Mouse (Mus musculus) ovary, postnatal 14 days (tissue): ENCODE measurements at regions not wholly inside any gene's neighbourhood (a gene's known extent, or its start where the extent isn't known, plus 50 kb on each side); places are given as distances from the start of the nearest gene placed in this dataset.
A peak's percentile ranks its signal among the peaks of the same experiment; 100 is the strongest.
"Not testable (repeated sequence)": the region's sequence is repeated elsewhere in the genome, so short reads cannot be mapped to it uniquely, and the experiment has no call there.

Experiments
- DNase-seq: peaks from one replicate; pipeline ENCODE4 v3.0.0; 2022; ENCODE audit warnings: low spot score

DNA sequence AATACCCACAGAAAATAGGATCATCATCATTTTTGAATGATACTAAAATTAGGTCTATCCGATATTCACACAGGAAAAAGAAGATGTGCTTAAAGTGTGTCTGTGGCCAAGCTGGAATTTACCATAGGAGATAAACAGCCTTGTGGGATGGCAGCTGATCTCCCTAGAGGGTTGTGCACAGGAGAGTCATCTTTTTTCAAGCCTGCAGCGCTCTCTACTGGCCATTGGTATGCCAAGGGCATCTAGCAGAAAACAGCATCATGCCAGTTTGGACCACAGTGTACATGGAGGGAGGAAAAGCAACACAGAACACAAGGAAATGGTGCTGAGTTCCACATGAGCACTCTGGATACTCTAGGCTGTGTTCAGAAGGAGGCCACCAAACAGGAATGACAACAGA lies 74.1 kb upstream of the Diaph3 start:
- peak; percentile 55 for DNase-seq

- no peak for DNase-seq
Measured at GRCm38 (mm10) chr14:87217042-87217441, 76.0 kb upstream of the Diaph3 start.

DNA sequence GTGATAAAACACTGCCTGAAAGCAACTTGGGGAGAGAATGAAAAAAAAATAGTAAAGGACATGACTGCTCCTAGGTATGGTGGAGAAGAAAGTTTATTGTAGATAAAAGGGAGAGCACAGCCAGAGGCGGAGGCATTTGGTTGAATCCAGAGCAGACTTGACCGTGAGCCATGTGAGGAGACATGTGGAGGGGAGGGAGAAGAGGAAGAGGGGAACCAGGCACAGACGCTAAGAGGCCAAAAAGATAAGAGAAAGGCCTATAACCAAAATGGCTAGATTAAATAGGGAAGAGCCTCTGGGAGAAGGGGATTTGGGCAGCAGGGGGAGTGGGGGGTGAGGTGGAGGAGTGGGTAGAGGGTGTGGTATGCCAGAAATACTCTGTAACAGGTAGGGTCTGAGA lies 78.9 kb upstream of the Diaph3 start:
- DNase-seq: no peak

DNA sequence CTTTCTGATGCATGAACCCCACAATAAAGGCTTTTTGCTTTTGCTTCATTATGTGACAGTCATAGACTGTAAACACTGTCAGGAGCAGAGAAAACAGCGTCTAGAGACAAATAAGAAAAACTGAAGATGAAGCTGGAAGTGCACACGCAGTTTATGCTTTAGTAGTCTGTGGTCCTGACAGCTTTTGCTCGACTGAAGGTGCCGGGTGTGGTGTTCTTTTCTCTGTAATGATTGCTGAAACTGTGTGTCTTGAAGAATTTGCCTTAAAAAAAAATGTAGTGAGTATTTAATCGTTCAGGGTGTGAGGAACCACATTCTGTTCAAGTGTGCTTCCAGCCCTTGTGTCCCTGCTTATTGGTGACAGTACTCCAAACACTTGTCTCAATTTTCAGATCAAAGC lies 83.8 kb upstream of the Diaph3 start:
- no peak for DNase-seq

- no peak for DNase-seq
Measured at GRCm38 (mm10) chr14:87249258-87249657, 108.2 kb upstream of the Diaph3 start.

DNA sequence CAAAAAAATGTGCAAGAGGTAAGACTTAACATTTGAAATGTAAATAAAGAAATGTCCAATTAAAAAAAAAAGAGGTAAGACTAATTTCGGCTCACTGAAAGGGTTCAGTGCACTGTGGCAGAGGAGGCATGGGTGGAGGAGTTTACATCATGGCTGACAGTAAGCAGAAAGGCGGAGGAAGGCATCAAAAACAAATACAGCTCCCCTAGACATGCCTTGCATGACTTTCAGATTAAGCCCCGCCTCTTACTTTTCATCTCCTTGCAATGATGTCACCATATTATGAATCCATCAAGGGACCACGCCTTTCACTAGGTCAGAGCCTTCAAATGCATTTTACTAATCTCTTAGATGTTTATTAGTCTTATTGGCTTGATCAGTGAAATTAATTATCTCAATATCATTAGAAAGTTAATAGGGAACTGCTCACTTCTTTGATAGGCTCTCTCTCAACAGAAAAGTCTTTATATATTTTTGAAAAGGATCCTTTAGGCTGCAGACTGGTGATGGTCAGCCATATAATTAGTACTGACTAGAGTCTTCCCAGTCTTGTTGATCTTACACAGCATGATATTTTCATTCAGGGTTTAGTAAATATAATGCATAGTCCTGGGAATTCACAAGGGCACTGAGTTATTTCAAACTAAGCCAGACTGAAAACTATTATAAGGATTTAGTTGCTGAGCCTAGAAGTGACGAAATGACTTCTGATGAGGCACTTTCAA lies 114.6 kb upstream of the Diaph3 start:
- no peak for DNase-seq

- no peak for DNase-seq
Measured at GRCm38 (mm10) chr14:87261726-87262125, 120.7 kb upstream of the Diaph3 start.

DNA sequence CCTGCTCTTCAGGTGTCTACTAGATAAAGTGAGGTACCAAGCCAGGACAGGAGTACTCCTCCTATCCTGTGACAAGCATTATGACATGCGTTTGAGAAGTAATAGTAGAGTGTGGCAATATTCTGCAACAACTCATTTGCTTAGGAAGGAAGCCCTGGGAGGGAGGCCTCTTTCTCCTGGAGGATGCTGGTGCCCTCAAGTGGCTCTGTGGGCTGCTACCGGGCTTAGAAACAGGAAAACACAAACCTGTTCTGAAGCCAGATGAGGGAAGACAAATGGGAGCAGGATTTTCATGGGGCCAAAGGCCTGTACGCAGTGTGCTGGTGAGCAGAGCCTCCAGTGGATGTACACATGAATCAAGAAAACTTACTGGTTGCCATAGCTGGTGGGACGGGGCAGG lies 123.8 kb upstream of the Diaph3 start:
- no peak for DNase-seq

GRCm38 (mm10) chr14:87266309-87266708 lies 125.3 kb upstream of the Diaph3 start:
- no peak for DNase-seq

DNA sequence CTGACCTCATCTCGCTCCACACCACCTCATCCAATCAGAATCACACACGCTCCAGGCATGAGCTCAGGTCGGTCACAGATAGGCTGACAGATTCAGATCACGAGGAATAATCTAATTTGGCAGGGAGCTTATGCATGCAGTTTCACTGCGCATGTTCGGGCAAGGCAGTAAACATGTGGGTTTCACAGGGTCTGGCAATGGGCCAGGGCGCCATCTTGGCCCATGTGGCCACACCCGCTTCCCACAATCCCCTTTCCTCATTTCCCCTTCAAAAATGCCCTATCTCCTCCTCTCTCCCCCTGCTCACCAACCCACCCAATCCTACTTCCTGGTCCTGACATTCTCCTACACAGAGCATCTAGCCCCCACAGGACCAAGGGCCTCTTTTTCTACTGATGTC lies 127.2 kb upstream of the Tdrd3 start:
- not testable (repeated sequence) for DNase-seq

- DNase-seq: no peak
Measured at GRCm38 (mm10) chr14:87289708-87290243, 126.7 kb upstream of the Tdrd3 start.

DNA sequence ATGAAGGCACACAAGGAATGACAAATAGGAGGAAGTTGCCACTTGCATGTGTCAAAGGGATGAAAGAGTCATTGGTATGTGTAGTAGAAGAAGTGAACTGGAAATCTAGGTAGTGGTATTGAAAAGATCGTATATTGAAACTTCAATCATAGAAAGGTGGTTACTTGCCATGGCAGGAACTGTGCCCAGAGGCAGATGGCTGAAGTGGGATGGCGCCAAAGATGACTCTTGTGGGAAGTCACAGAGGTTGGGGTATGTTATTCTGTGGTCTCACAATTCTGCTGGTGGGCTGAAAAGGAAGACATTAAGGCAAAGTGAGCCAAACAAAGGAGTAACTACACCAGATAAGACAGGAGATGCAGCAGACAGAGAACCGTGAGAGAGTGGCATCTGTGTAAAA lies 121.2 kb upstream of the Tdrd3 start:
- no peak for DNase-seq

- DNase-seq: no peak
Measured at GRCm38 (mm10) chr14:87297160-87297559, 119.3 kb upstream of the Tdrd3 start.

DNA sequence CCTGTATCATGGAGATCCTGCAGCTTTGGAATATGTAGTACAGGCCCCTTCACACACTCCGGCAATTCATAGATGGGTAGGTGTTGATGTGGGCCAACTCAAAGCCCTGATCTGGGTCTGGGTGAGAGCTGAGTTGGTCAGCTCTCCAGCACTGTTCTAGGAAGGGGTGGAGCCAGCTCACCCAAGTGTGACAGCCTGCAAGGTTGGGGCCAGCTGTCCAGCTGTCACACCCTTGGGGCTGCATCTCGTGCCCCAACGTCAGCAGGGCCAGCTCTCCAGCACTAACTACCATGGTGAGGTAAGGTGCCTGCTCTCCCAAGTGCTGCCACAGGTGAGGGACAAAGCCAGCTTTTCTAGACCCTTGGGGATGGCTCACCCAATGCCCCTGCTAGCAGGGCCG lies 115.6 kb upstream of the Tdrd3 start:
- DNase-seq: no peak

DNA sequence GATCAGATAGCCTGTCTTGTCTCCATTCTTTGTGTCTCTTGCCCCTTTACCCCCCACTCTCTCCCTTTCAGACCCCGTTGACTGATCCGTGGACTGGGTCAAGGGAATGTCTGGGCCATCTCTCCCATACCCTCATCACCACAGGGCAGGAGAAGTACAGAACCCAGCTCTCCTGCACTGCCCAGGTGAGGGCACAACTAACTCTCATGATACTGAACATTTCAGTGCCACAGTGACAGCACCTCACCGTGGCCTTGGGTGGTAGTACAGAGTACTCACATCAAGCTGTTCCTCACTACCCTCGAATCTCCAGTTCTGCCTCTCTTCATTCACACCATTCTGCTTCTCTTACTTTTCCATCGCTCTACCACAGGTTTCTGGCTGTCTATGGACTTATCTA lies 114.9 kb upstream of the Tdrd3 start:
- no peak for DNase-seq

GRCm38 (mm10) chr14:87305481-87305880 lies 111.0 kb upstream of the Tdrd3 start:
- no peak for DNase-seq

- DNase-seq: no peak
Measured at GRCm38 (mm10) chr14:87306011-87306410, 110.4 kb upstream of the Tdrd3 start.

GRCm38 (mm10) chr14:87308016-87308415 lies 108.4 kb upstream of the Tdrd3 start:
- no peak for DNase-seq

DNA sequence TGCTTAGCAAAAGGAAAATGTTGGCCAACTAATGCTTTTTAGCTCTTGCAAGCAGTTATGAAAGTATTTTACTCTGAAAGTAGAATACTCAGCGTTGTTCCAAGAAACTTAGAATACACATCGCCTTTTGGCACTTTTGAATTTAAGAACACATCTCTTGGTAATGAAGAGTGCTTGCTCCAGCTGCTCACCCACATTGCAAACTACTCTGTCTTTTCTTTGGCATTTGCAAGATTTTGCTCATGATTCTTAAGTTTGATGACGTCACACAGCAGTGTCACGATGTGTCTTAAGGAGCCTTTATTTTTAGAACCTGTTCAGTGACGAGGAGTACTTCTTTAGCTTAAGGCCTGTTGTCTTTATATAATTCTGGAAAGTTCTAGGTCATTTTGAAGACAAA lies 104.1 kb upstream of the Tdrd3 start:
- no peak for DNase-seq

DNA sequence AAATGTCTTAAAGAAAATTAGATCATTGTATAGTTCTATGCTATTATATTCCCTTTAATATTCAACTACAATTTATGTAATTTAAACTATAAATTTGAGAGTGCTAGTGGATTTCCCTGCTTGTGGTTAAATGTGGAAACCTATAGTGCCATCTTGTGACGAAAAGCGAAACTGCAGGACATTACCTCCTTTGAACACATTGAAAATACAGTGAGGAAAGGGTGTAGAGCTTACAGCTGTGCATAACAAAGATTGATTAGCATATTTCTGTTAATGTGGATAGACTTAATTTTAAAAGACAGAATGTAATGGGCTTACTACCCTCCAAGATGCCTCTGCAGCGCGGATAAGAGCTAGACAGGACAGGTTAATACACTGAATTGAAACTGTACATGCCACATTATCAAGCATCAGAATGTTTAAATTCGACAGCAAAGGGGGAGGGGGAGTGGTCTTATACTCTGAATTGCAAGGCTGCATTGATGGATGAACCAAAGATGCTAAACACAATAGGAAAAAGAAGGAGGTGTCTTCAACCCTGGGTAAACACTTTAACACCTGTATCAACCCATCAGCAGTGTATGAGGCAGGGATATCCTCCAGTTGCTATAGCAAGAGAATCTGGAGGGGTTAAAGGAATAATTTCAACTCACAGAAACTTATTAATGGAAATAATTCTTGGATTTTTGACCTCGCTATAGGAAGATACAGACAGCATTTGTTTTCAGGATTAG lies 101.3 kb upstream of the Tdrd3 start:
- DNase-seq: peak; percentile 47

- DNase-seq: no peak
Measured at GRCm38 (mm10) chr14:87327841-87328240, 88.6 kb upstream of the Tdrd3 start.

DNA sequence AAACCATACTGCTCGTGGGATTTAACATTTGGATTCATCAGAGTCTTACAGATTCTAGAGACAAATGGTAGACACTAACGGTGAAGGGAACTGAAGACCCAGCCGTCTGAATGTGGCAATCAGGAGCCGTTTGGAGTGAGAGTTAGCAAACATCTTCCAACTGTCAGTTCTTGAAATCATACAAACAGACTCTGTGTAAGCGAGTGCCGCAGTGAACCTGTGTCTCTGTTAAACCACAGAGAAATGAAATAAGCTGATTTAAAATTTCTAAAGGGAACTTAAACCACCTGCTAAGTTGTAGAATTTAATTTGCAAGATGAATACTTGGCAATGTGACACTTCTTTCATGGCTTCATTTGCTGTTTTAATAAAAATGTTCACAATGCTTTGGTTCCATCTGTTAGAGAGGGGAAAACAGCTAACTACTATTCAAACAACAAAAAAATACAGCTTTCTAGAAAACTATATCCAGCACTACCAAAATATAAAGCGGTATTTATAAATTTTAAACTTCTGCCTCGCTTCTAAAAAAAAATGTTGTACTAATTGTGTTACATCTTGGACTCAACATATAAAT lies 78.4 kb upstream of the Tdrd3 start:
- DNase-seq: no peak

DNA sequence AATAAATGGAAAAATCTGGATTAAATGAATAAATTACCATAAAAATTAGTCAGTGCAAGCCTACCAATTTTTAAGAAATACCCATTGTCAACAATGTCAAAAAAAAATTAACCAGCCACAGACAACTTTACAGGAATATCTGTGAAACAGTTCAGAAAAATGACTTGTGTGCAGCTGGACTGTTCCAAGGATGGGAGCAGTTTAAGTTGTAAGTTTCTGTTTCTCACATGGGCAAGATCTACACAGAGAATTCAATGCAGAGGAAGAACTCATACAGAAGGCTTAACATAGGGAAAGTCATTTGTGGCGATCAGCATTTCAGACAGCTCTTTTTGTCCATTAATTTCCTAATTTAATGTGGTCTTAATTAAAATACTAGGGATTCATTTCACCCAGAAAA lies 71.9 kb upstream of the Tdrd3 start:
- no peak for DNase-seq
